Mouse (Mus musculus): ENCODE results near the gene Mdk.

- TF ChIP-seq CTCF (IDR thresholded peaks at IDR 0.05; ENCODE audit: borderline replicate concordance, extremely low read depth, insufficient read depth, insufficient read length), result no peak
- no peak for TF ChIP-seq POLR2A (IDR thresholded peaks at IDR 0.05; ENCODE audit: borderline replicate concordance, extremely low read depth, insufficient read depth, insufficient read length, poor library complexity, severe bottlenecking)
These were observed 747 bp upstream of the Mdk start for GRCm38 (mm10) chr2:91932737-91933350.
